Mouse (Mus musculus) liver, postnatal 0 days (tissue): ENCODE data around the gene Methig1. TPM values are rescaled to one million over a fixed set of nuclear protein-coding genes. Genes with fewer than 3 reads are reported as not detected.

Experiments
- ATAC-seq: fragments of 200-750 bp; cut with Nextera tagmentation; 2 replicates; pipeline ENCODE4 v1.8.0; 2017; ENCODE audit warnings: mild to moderate bottlenecking, moderate library complexity
- DNase-seq: peaks from one replicate; pipeline ENCODE4 v3.0.0-alpha.2; 2016
- H3K27ac ChIP-seq: fragments of 300-500 bp; sonication (generic); 2 replicates; pipeline ENCODE4 v1.5.1; 2014; ENCODE audit warnings: antibody characterized with exemption, moderate library complexity, mild to moderate bottlenecking, low read depth
- H3K27me3 ChIP-seq: fragments of 300-500 bp; sonication (generic); 2 replicates; pipeline ENCODE4 v1.6.1; 2014; ENCODE audit warnings: low read length, control low read depth, mixed read lengths; ENCODE audit not compliant: insufficient read depth
- H3K36me3 ChIP-seq: fragments of 300-500 bp; sonication (generic); replicated peaks from 2 replicates; pipeline ENCODE4 v1.6.1; 2014; ENCODE audit warnings: mild to moderate bottlenecking, control low read depth, low read length, moderate library complexity, mixed read lengths; ENCODE audit not compliant: insufficient read depth
- H3K4me1 ChIP-seq: fragments of 300-500 bp; sonication (generic); 2 replicates; pipeline ENCODE4 v1.6.1; 2014; ENCODE audit warnings: antibody characterized with exemption, mild to moderate bottlenecking, control low read depth; ENCODE audit not compliant: insufficient read depth
- H3K4me2 ChIP-seq: fragments of 300-500 bp; sonication (generic); 2 replicates; pipeline ENCODE4 v1.6.1; 2014; ENCODE audit warnings: low read depth, mild to moderate bottlenecking, low read length, moderate library complexity, mixed read lengths
- H3K4me3 ChIP-seq: fragments of 300-500 bp; sonication (generic); 2 replicates; pipeline ENCODE4 v1.5.1; 2014; ENCODE audit warnings: low read depth, low read length
- H3K9ac ChIP-seq: fragments of 300-500 bp; sonication (generic); replicated peaks from 2 replicates; pipeline ENCODE4 v1.6.1; 2014; ENCODE audit warnings: mild to moderate bottlenecking, moderate library complexity
- H3K9me3 ChIP-seq: fragments of 300-500 bp; sonication (generic); 2 replicates; pipeline ENCODE4 v1.6.1; 2016; ENCODE audit warnings: mild to moderate bottlenecking, control low read depth, low read length, mixed read lengths
- CTCF ChIP-seq: sonication (generic); IDR thresholded peaks from 2 replicates; pipeline ENCODE4 v1.5.1; 2016; ENCODE audit warnings: antibody characterized with exemption, low read depth
- EP300 ChIP-seq: IDR thresholded peaks from 2 replicates; pipeline ENCODE4 v1.6.1; 2016; ENCODE audit warnings: antibody characterized with exemption, low read depth, mild to moderate bottlenecking
- WGBS: fragments of 180-500 bp; shearing (Covaris S2); extraction: QIAGEN DNeasy Blood & Tissue Kit; methylation state at CpG from one replicate; pipeline ENCODE4 v1.1.7; 2014; ENCODE audit not compliant: insufficient replicate concordance; 5-methylcytosine and 5-hydroxymethylcytosine counted together
- polyA plus RNA-seq: library from polyadenylated mRNA; unstranded; fragments of >200 nt; fragmentation: Nextera tagmentation; extraction: Ambion mirVana; gene quantifications from 2 replicates; pipeline ENCODE4 v1.2.1, GENCODE M21; 2015

Methig1 gene
- polyA plus RNA-seq, 1 experiment from 2014 or later: 0.12 TPM

- Histone ChIP-seq H3K36me3 (peaks cover 38% of the 10 kb centered on the region), H3K4me2 (no peak overlapping the region), H3K27ac (peak overlapping the region; percentile 50), H3K27me3 (no peaks in the 10 kb centered on the region), H3K4me1 (peaks cover 39% of the 10 kb centered on the region), H3K9me3 (no peaks in the 10 kb centered on the region), H3K4me3 (no peak overlapping the region), H3K9ac (no peak overlapping the region)
- no peak for TF ChIP-seq EP300
- TF ChIP-seq CTCF: no peak
- 84% methylated on average over 5 of the region's 5 CpGs for WGBS
- DNase-seq (no peak), ATAC-seq (no peak)
These were observed 58.8 kb downstream of the Methig1 start for GRCm38 (mm10) chr15:100411731-100412130.

- Histone ChIP-seq H3K4me3 (no peak overlapping the region), H3K9ac (no peak overlapping the region), H3K36me3 (peaks cover 24% of the 10 kb centered on the region), H3K4me1 (peaks cover 46% of the 10 kb centered on the region), H3K27me3 (no peaks in the 10 kb centered on the region), H3K9me3 (no peaks in the 10 kb centered on the region), H3K27ac (no peak overlapping the region), H3K4me2 (no peak overlapping the region)
- DNase-seq (no peak), ATAC-seq (no peak)
- WGBS: 62% methylated on average over 4 of the region's 5 CpGs
- TF ChIP-seq EP300 (no peak), CTCF (no peak)
These were observed 60.4 kb downstream of the Methig1 start for GRCm38 (mm10) chr15:100413306-100413705.

GRCm38 (mm10) chr15:100414011-100414410, 61.1 kb downstream of the Methig1 start:
- no peak overlapping the region for H3K4me3 ChIP-seq
- WGBS: 58% methylated on average over 4 of the region's 4 CpGs
- no peaks in the 10 kb centered on the region for H3K27me3 ChIP-seq
- no peak for DNase-seq
- no peak overlapping the region for H3K4me2 ChIP-seq
- H3K9me3 ChIP-seq: no peaks in the 10 kb centered on the region
- TF ChIP-seq EP300 (no peak), CTCF (no peak)
- peaks cover 49% of the 10 kb centered on the region for H3K4me1 ChIP-seq
- ATAC-seq: peak; percentile 25; the same call in 1 of the 2 replicates
- H3K9ac ChIP-seq: 0 out of 2 replicates have a peak overlapping the region, but pooled peaks have one; percentile 21
- peak overlapping the region; percentile 34; the same call in 1 of the 2 replicates for H3K27ac ChIP-seq
- H3K36me3 ChIP-seq: peaks cover 19% of the 10 kb centered on the region

- no peak for DNase-seq
- Histone ChIP-seq H3K27me3 (no peaks in the 10 kb centered on the region), H3K9me3 (no peaks in the 10 kb centered on the region), H3K9ac (no peak overlapping the region), H3K27ac (no peak overlapping the region), H3K36me3 (peaks cover 13% of the 10 kb centered on the region), H3K4me2 (no peak overlapping the region), H3K4me1 (peaks cover 58% of the 10 kb centered on the region), H3K4me3 (no peak overlapping the region)
- ATAC-seq: no peak
- 93% methylated on average over 13 of the region's 13 CpGs for WGBS
- TF ChIP-seq CTCF (no peak), EP300 (no peak)
These were observed 62.0 kb downstream of the Methig1 start for GRCm38 (mm10) chr15:100414942-100415341.

- DNase-seq (no peak), ATAC-seq (no peak)
- H3K4me1 ChIP-seq: peaks cover 62% of the 10 kb centered on the region
- H3K9ac ChIP-seq: no peak overlapping the region
- no peaks in the 10 kb centered on the region for H3K27me3 ChIP-seq
- H3K36me3 ChIP-seq: peaks cover 6% of the 10 kb centered on the region; the same call in 1 of the 2 replicates
- no peak overlapping the region for H3K4me2 ChIP-seq
- H3K9me3 ChIP-seq: no peaks in the 10 kb centered on the region
- no peak overlapping the region for H3K4me3 ChIP-seq
- no peak for TF ChIP-seq EP300
- TF ChIP-seq CTCF: no peak
- 81% methylated on average over 8 of the region's 8 CpGs for WGBS
- H3K27ac ChIP-seq: peak overlapping the region; percentile 39; the same call in 1 of the 2 replicates
These were observed 62.7 kb downstream of the Methig1 start for GRCm38 (mm10) chr15:100415684-100416083.

- H3K27ac ChIP-seq: 0 out of 2 replicates have a peak overlapping the region, but pooled peaks have one; percentile 31
These were observed 65.0 kb downstream of the Methig1 start for GRCm38 (mm10) chr15:100417854-100418450.

More at GRCm38 (mm10) chr15:100417854-100418450, 65.0 kb downstream of the Methig1 start:
- DNase-seq (no peak), ATAC-seq (no peak)
- peak overlapping the region; percentile 55 for H3K4me2 ChIP-seq
- peaks cover 54% of the 10 kb centered on the region for H3K4me1 ChIP-seq
- H3K9ac ChIP-seq: peak overlapping the region; percentile 0
- H3K27me3 ChIP-seq: no peaks in the 10 kb centered on the region
- 71% methylated on average over 9 of the region's 9 CpGs for WGBS
- H3K4me3 ChIP-seq: 0 out of 2 replicates have a peak overlapping the region, but pooled peaks have one; percentile 11
- no peaks in the 10 kb centered on the region for H3K36me3 ChIP-seq
- no peaks in the 10 kb centered on the region for H3K9me3 ChIP-seq
- no peak for TF ChIP-seq CTCF
- TF ChIP-seq EP300: no peak
